Comparison of ENCODE assay signal across 22 mouse cellular contexts in genomic region chr9:11562885-11563284, GRCm38 (mm10).
"Had no signal": no experiment of that assay in that cellular context is flagged by ENCODE, and none has a peak within 500 bp of the region (broad histone marks: within the 10 kb centered on the region; RNA-seq: fewer than 3 reads in every experiment).

No protein-coding gene starts in this region.

- H3K4me1 ChIP-seq: heart, embryonic 10.5 days; heart, embryonic 12.5 days; hindbrain, embryonic 13.5 days; hindbrain, embryonic 15.5 days; kidney, embryonic 15.5 days; limb, embryonic 13.5 days; limb, embryonic 15.5 days; liver, embryonic 12.5 days had no signal

- H3K27me3 ChIP-seq: heart, embryonic 12.5 days; hindbrain, embryonic 13.5 days; hindbrain, embryonic 15.5 days; kidney, embryonic 15.5 days; limb, embryonic 13.5 days; limb, embryonic 15.5 days; liver, embryonic 12.5 days had no signal

- H3K4me3 ChIP-seq: heart, embryonic 10.5 days; heart, embryonic 12.5 days; hindbrain, embryonic 13.5 days; hindbrain, embryonic 15.5 days; kidney, embryonic 15.5 days; limb, embryonic 13.5 days; limb, embryonic 15.5 days; liver, embryonic 12.5 days had no signal

- H3K36me3 ChIP-seq: heart, embryonic 10.5 days; heart, embryonic 12.5 days; hindbrain, embryonic 13.5 days; hindbrain, embryonic 15.5 days; kidney, embryonic 15.5 days; limb, embryonic 13.5 days; limb, embryonic 15.5 days; liver, embryonic 12.5 days had no signal

- H3K9me3 ChIP-seq: heart, embryonic 10.5 days; hindbrain, embryonic 13.5 days; hindbrain, embryonic 15.5 days; kidney, embryonic 15.5 days; limb, embryonic 13.5 days; limb, embryonic 15.5 days; liver, embryonic 12.5 days had no signal

- H3K4me2 ChIP-seq: heart, embryonic 12.5 days; hindbrain, embryonic 13.5 days; hindbrain, embryonic 15.5 days; kidney, embryonic 15.5 days; limb, embryonic 13.5 days; limb, embryonic 15.5 days; liver, embryonic 12.5 days had no signal

- DNase-seq: gastrocnemius, postnatal 14 days; gastrocnemius, postnatal 36 days; heart, adult 18-20 months; heart, postnatal 10 days; kidney, adult 11 months; kidney, adult 2 months; kidney, adult 9 months; kidney, postnatal 14 days; kidney, postnatal 36 days; layer of hippocampus, postnatal 36 days; left cerebral cortex, postnatal 4 days had no signal

- ATAC-seq: hindbrain, postnatal 0 days; intestine, embryonic 16.5 days; liver, embryonic 12.5 days had no signal

- H3K9ac ChIP-seq: heart, embryonic 12.5 days; hindbrain, embryonic 13.5 days; hindbrain, embryonic 15.5 days; kidney, embryonic 15.5 days; limb, embryonic 13.5 days; limb, embryonic 15.5 days; liver, embryonic 12.5 days had no signal

- H3K27ac ChIP-seq: heart, embryonic 10.5 days; hindbrain, embryonic 13.5 days; hindbrain, embryonic 15.5 days; hindbrain, postnatal 0 days; kidney, embryonic 15.5 days; kidney, postnatal 0 days; limb, embryonic 13.5 days; limb, embryonic 15.5 days; liver, embryonic 12.5 days had no signal
